Comparison of ENCODE assay signal across 8 mouse cellular contexts in the genomic region with DNA sequence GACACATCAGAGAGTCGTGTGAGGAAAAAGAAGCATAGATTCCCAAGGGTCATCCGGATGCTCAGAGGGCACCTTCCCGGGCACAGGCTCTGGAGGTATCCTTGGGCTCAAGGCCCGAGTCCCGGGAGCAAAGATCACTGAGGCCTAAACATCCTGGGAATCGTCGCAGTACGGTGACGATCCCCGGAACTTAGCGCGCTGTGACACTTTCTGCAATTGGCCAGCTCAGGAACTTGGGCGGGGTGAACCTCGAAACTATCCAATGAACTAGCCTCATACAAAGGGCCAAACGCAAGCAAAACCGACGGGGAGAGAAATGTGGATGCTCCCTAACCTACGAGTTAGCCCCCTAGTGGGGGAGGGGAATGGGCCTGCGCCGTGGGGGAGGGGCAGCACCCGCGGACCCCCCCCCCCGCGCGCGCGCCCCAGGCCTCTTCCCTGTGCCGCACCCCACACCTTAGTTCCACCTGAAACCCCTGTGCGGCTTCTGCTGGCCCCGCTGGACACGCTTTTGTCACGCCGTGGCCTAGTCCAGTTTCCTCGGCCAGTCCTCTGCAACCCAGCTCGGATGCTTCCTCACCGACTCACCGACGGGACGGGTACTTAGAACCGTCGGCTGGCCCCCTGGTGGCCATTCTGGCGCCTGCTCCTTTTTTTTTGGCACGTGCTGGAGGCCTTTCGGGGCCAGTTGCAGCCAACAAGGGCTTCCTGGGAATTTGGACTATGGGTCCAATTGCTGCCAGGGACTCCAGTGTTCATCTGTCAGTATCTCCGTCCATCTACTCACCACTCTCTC. TPM values are rescaled to one million over a fixed set of nuclear protein-coding genes. Genes with fewer than 3 reads are reported as not detected.
DNase-seq lines count a peak whose midpoint lies in the region; ATAC-seq lines count a peak whose summit lies in the region.

No protein-coding gene starts in this region.

- intact Hi-C loops in gastrocnemius, postnatal 14 days (cut with DNase I; ENCODE audit: low total_unique reads), result no loop called here
- intact Hi-C loops in left cerebral cortex, postnatal 14 days (cut with DNase I), result loop anchor here (5.0 kb wide), 1 partner anchor 87 kb away; the partner anchor contains the start of gene Unkl

- ATAC-seq in inflammation-experienced regulatory T-cells, adult 6 months, result peak; percentile 79

- peak; percentile 95 to 100 for DNase-seq in adrenal gland, adult (ENCODE audit: inconsistent age in 2 of 2, low spot score in 1 of 2)
- DNase-seq in embryo, embryonic 10.5 days (ENCODE audit: low spot score), result peak; percentile 98
- DNase-seq in gastrocnemius, postnatal 14 days, result peak; percentile 86
- DNase-seq in left cerebral cortex, postnatal 14 days (ENCODE audit: low spot score in 2 of 2), result peak; percentile 96 to 97
- DNase-seq in mesoderm, embryonic 11.5 days (ENCODE audit: low read depth, low spot score), result peak; percentile 98
- peak; percentile 90 to 91 for DNase-seq in right cerebral cortex, postnatal 36 days (ENCODE audit: low spot score in 2 of 2)
- peak; percentile 98 for DNase-seq in yolk sac, embryonic 10.5 days (ENCODE audit: low spot score)

RNA-seq across cellular contexts. Expression of gene Ube2i, which starts 0.5 kb away (rescaled TPM):
- 10 to 100 TPM; 74.9 to 82.6 TPM for total RNA-seq in gastrocnemius, postnatal 14 days (2021)
- 100 to 1,000 TPM; 418 to 487 (median 438) TPM for polyA plus RNA-seq in inflammation-experienced regulatory T-cells, adult 6 months (2017; shearing (Covaris generic))
- total RNA-seq in left cerebral cortex, postnatal 14 days (2021), result 100 to 1,000 TPM; 211 to 216 TPM

RNA-seq across cellular contexts. Expression of gene Baiap3, which starts 17.7 kb away (rescaled TPM):
- under 1 TPM in 1 of 2 experiments, not detected in 1; 0.41 TPM for total RNA-seq in gastrocnemius, postnatal 14 days (2021)
- polyA plus RNA-seq in inflammation-experienced regulatory T-cells, adult 6 months (2017; shearing (Covaris generic)), result 10 to 100 TPM in 2 of 3 experiments, 1 to 10 TPM in 1; 2.6 to 42.7 (median 10.9) TPM
- 10 to 100 TPM; 15.2 to 23.8 TPM for total RNA-seq in left cerebral cortex, postnatal 14 days (2021)

RNA-seq across cellular contexts. Expression of gene Prss34, which starts 24.3 kb away (rescaled TPM):
- total RNA-seq in gastrocnemius, postnatal 14 days (2021), result 1 to 10 TPM; 1.8 to 2.7 TPM
- not detected for polyA plus RNA-seq in inflammation-experienced regulatory T-cells, adult 6 months (2017; shearing (Covaris generic))
- total RNA-seq in left cerebral cortex, postnatal 14 days (2021), result not detected

RNA-seq across cellular contexts. Expression of gene Tsr3, which starts 33.9 kb away (rescaled TPM):
- total RNA-seq in gastrocnemius, postnatal 14 days (2021), result 10 to 100 TPM; 19.7 to 21.0 TPM
- polyA plus RNA-seq in inflammation-experienced regulatory T-cells, adult 6 months (2017; shearing (Covaris generic)), result 10 to 100 TPM; 30.9 to 35.3 (median 31.4) TPM
- total RNA-seq in left cerebral cortex, postnatal 14 days (2021), result 10 to 100 TPM; 25.0 to 27.2 TPM

RNA-seq across cellular contexts. Expression of gene Gnptg, which starts 34.0 kb away (rescaled TPM):
- 10 to 100 TPM; 12.3 to 14.8 TPM for total RNA-seq in gastrocnemius, postnatal 14 days (2021)
- polyA plus RNA-seq in inflammation-experienced regulatory T-cells, adult 6 months (2017; shearing (Covaris generic)), result 10 to 100 TPM; 43.0 to 79.2 (median 61.5) TPM
- total RNA-seq in left cerebral cortex, postnatal 14 days (2021), result 10 to 100 TPM; 72.2 to 73.5 TPM

Comparison
In these comparisons a context has a peak if more than half of its experiments do, and no peak if none do; other contexts are left out.
1. Peak in every context shown above with its lines: DNase-seq and ATAC-seq.
2. RNA of gene Baiap3, which starts 17.7 kb away (total RNA-seq): 15.2 to 23.8 TPM in left cerebral cortex, postnatal 14 days; 0.41 TPM in gastrocnemius, postnatal 14 days; every median in the first group is over 10 times any median in the second.